Mouse (Mus musculus): Measurements from ENCODE around the gene U2af1. TPM values are rescaled to one million over a fixed set of nuclear protein-coding genes. Genes with fewer than 3 reads are reported as not detected.
"Not testable (repeated sequence)": the region's sequence is repeated elsewhere in the genome, so short reads cannot be mapped to it uniquely, and the experiment has no call there.

Gene U2af1
- total RNA-seq (2021), result 100 to 1,000 TPM; 101 to 110 TPM
- long read RNA-seq, experiment 1, transcript U2af1-201 (8 exons, 1,046 nt), result major isoform, 20 of 30 reads
- long read RNA-seq, experiment 1, partial matches to known transcripts, result 0 of 30 reads
- long read RNA-seq, experiment 1, other reads (novel, unspliced or antisense), result 3 of 30 reads
- long read RNA-seq, experiment 2, transcript U2af1-201 (8 exons, 1,046 nt), result major isoform, 14 of 27 reads
- long read RNA-seq, experiment 2, transcript U2af1-202 (8 exons, 923 nt), result minor isoform, 8 of 27 reads
- long read RNA-seq, experiment 2, partial matches to known transcripts, result 0 of 27 reads
- long read RNA-seq, experiment 2, other reads (novel, unspliced or antisense), result 2 of 27 reads

DNA sequence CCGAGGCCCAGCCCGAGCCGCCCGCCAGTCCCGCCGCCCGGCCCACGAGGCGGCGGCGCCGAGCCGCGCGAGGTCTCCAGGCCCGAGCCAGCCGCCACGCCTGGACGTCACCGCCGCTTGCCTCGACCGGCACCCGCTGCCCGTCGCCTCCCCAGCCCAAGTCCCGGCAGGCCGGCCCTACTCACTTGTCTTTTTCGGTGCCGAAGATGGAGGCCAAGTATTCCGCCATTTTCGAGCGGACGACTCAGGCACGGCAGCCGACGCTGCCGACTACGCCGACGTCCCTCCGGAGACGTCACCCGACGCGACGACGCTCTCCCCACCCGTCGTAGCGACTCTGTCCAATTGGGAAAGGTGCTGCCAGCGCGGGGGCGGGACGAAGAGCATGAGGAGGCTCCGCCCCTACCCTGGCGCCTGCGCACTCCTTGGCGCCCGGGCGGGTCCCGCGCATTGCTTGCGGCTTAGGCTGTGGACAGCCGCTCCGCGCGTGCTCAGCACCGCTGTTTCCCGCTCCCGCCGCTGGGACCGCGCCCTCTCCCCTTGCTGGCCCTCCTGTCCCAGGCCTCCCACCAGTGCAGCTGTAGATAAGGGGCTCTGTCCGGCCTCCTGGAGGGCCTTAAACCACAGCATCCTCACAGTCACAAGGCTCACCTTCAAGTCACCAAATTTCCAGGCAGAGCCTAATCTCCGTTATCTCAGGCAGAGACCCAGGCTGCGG lies at the start of gene U2af1:
Gene U2af1, minus strand, starts transcription at position 425 of the 718 bp plus-strand sequence.
- intact Hi-C loops (cut with DNase I), result loop anchor here (5.0 kb wide), 1 partner anchor 136 kb away; the partner anchor contains the start of gene Ndufv3
- DNase-seq (ENCODE audit: low spot score in 2 of 2), result peak; percentile 99

DNA sequence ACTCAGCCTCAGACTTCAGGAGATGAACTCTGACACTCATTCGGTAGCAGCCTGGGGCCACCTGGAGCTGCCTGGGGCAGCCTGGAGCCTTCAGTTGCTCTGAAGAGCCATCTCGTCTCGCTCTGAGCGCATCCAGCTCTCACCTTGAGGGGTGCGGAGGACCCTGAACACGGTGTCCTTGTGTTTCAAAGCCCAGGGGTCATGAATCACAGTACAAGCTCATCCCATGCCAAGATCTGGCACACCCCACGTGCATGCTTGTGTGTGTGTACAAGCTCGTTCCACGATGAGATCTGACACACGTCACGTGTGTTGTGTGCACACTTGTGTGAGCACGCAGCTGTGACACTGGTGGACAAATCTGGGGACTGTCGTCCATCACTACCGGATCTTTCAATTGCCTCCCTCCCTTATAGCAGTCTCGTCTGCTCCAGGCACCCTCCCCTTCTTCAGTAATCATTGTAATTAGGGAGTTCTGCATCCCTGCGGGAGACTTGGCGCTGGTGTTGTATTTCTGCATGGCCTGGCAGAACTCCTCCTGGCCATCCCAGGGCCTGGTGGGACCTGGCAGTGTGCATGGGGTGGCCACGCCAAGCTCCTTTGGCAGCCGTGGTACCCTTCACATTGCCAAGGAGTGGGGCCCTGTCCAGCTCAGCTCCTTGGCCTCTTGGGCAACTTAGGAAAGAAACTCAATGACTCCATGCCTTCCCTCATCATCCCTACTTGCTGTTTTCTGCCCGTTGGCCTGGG lies 46.8 kb upstream of the U2af1 start:
- peak; percentile 44 to 46 for DNase-seq (ENCODE audit: low spot score in 2 of 2)
- intact Hi-C loops (cut with DNase I), result no loop called here

GRCm38 (mm10) chr17:31703276-31703980 lies 44.7 kb upstream of the U2af1 start:
- intact Hi-C loops (cut with DNase I), result no loop called here
- DNase-seq (ENCODE audit: low spot score in 2 of 2), result no peak

DNA sequence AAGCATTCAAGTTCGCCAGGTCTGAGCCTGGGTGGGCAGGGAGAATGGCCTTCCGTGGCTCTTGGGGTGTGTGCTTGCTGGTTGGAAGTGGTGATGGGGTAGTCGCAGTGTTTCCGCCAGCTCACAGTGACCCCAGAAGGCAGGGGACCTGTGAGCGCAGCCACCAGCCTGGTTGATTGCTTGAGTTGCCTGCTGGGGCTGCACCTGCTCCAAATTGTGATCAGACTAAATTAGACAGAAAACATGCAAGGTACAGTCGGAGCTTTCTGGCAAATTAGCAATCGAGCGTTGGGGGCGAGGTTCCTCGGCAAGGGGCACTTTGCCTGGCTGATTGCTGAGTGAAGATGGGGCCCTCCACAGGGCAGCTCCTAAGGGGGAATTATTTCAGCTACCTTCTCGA lies 39.7 kb upstream of the U2af1 start:
- intact Hi-C loops (cut with DNase I), result no loop called here
- peak in 1 of 2 experiments; percentile 14 for DNase-seq (ENCODE audit: low spot score in 2 of 2)

DNA sequence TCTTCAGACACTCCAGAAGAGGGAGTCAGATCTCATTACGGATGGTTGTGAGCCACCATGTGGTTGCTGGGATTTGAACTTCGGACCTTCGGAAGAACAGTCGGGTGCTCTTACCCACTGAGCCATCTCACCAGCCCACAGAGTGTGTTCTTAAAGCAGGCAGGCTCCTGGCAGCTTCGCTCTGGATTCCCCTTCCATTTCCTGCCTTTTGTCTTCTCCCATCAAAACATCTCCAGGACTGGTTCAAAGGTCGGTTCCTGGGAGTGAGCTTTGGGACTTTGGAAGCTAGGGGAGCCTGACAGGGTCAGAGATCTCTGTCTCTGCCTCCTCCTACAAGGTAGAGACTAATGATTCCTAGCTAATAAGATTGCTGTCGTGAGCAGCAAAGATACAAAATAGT lies 36.7 kb upstream of the U2af1 start:
- DNase-seq (ENCODE audit: low spot score in 2 of 2); intact Hi-C loops (cut with DNase I): not testable (repeated sequence)

GRCm38 (mm10) chr17:31694949-31695348 lies 36.3 kb upstream of the U2af1 start:
- intact Hi-C loops (cut with DNase I), result no loop called here
- no peak for DNase-seq (ENCODE audit: low spot score in 2 of 2)

GRCm38 (mm10) chr17:31694023-31694376 lies 35.3 kb upstream of the U2af1 start:
- DNase-seq (ENCODE audit: low spot score in 2 of 2), result no peak
- intact Hi-C loops (cut with DNase I), result no loop called here

DNA sequence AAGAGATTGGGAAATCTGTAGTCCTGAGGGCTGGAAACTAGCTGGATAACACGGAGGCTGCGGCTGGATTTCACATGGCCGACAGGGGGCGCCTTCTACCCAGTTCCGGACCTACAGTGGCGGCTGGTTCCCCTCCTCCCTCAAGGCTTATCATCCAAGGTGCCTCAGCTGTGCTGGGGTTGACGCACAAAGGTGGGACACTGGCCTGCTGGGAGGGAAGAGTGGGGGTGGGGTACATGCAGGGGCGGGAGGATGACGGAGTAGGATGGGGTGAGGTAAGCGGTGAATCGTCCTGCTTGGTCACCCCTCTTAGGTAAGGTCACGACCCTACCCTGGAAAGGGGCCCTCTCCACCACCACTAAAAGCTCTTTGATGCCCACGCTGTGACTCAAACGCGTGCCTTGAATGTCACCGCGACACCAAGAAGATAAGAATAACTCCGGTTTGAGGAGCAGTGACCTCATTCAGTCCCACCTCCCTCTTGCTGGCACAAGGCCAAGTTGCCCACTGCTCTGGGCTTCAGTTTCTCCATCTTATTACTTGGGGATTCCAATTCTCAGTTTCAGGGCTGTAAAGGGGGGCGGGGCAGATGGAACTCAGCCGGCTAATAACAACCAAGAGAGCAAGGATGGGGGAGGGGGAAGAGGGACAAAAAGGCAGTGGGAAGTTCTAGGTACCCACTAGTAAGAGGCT lies 34.8 kb upstream of the U2af1 start:
- intact Hi-C loops (cut with DNase I), result loop anchor here (2.0 kb wide), 1 partner anchor 333 kb away; no protein-coding TSS in a partner anchor
- DNase-seq (ENCODE audit: low spot score in 2 of 2), result peak; percentile 82 to 84

- intact Hi-C loops (cut with DNase I), result loop anchor here (2.0 kb wide), 1 partner anchor 334 kb away; no protein-coding TSS in a partner anchor
- DNase-seq (ENCODE audit: low spot score in 2 of 2), result no peak
Measured at GRCm38 (mm10) chr17:31692918-31693317, 34.2 kb upstream of the U2af1 start.

GRCm38 (mm10) chr17:31689606-31690005 lies 30.9 kb upstream of the U2af1 start:
- DNase-seq (ENCODE audit: low spot score in 2 of 2), result no peak
- intact Hi-C loops (cut with DNase I), result loop anchor here (5.0 kb wide), 1 partner anchor 383 kb away; no protein-coding TSS in a partner anchor

- intact Hi-C loops (cut with DNase I), result loop anchor here (5.0 kb wide), 1 partner anchor 384 kb away; no protein-coding TSS in a partner anchor
Measured at GRCm38 (mm10) chr17:31688112-31688511, 29.4 kb upstream of the U2af1 start.

DNA sequence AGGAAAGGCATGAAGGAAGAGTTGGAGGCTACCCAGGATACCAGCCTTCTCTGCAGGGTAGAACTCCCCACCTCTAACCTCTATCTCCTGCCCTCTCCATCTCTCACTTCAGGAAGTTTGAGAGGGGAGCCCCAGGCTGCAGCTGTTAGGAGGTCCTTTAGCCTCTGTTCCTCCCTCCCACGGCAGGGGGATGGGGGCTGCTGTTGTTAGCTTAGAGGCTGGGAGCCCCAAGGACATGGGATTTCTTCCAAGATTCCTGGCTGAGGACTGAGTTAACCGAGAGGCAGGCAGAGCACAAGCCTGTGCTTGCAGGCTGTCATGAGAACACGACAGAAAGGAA lies 27.5 kb upstream of the U2af1 start:
- intact Hi-C loops (cut with DNase I), result loop anchor here (5.0 kb wide), 1 partner anchor 386 kb away; no protein-coding TSS in a partner anchor
- no peak for DNase-seq (ENCODE audit: low spot score in 2 of 2)

More at GRCm38 (mm10) chr17:31688112-31688511, 29.4 kb upstream of the U2af1 start:
- no peak for DNase-seq (ENCODE audit: low spot score in 2 of 2)

DNA sequence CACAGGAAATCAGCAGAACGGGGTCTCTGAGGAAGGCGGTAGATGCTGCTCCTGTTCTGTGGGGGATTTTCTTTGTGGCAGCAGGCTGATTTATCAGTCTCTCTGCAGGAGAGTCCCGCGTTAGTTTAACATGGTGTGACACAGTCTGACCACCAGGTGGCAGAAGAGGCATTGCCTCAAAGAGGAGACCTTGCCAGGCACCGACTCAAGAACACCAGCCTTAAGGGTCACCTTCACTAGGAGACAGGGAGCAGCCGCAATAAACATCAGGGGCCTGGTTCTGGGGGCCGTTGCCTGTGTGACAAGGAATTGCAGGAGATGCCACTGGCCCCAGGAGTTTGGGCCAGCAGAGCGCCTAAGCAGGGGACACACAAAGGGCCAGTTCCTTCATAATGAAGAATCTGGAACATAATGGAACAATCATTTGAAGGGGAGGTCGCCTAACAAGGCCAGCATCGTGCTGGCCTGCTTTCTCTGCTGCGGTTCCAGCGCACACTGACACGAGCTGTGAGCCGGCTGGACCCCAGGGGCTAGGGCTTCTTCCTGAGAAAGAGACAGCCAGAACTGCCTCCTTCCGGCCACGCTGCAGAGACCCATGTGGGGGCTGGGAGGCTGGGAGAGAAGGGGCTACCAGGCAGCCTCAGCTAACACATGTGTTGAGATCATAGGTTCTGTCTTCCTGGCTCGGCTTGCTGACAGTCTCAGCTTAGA lies 27.0 kb upstream of the U2af1 start:
- intact Hi-C loops (cut with DNase I), result loop anchor here (1.0 to 5.0 kb wide), 3 partner anchors 170 to 387 kb away; partner anchors contain the start of gene Sik1
- DNase-seq (ENCODE audit: low spot score in 2 of 2), result peak; percentile 91

GRCm38 (mm10) chr17:31680450-31680849 lies 21.8 kb upstream of the U2af1 start:
- intact Hi-C loops (cut with DNase I), result no loop called here
- DNase-seq (ENCODE audit: low spot score in 2 of 2), result no peak

- no peak for DNase-seq (ENCODE audit: low spot score in 2 of 2)
- intact Hi-C loops (cut with DNase I), result no loop called here
Measured at GRCm38 (mm10) chr17:31677507-31677906, 18.8 kb upstream of the U2af1 start, which contains the start of gene Cryaa. Gene Cryaa (plus strand): TSS chr17:31677807.

DNA sequence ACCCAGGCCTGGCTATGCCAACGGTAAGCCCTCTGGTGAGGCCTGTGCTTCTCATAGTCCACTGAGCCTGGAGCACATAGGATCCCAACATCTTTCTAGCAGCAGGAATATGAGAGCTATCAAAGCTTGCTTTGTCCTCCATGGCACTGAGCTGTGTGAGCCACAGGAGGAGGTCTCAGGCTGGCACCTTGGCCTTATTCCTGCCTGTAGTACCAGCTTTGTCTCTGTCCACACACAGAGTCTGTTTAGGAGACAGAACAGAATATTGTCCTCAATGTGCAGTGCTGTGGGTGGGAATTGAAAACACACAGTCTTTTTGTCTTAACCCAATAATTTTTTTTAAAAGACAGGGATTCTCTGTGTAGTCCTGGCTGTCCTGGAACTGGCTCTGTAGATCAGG lies 15.7 kb upstream of the U2af1 start:
- intact Hi-C loops (cut with DNase I), result no loop called here
- peak in 1 of 2 experiments; percentile 31 for DNase-seq (ENCODE audit: low spot score in 2 of 2)

DNA sequence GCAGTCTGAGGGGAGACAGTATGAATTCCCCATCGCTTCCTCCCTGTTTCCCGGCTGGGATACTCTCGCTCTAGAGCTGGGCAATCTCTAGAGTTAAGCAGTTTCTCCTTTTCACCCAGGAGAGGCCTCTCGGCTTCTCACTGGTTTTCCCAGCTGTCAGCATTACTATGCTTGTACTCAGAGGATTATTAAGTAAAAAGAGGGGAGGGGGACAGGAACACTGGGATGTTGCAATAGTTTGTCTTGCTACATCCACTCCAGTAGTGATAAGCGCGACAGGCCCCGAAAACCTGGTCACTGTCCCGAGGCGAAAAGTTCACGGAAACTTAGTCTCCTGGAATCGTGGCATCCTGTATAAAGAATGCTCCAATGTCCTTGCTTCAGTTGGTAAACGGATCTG lies 13.6 kb upstream of the U2af1 start:
- DNase-seq (ENCODE audit: low spot score in 2 of 2), result no peak

GRCm38 (mm10) chr17:31671698-31672097 lies 13.0 kb upstream of the U2af1 start:
- intact Hi-C loops (cut with DNase I), result no loop called here
- no peak for DNase-seq (ENCODE audit: low spot score in 2 of 2)

More for the DNA sequence above, 13.6 kb upstream of the U2af1 start:
- intact Hi-C loops (cut with DNase I), result no loop called here
